Mouse (Mus musculus) embryonic facial prominence, embryonic 12.5 days (tissue): ENCODE measurements at regions not wholly inside any gene's neighbourhood (a gene's known extent, or its start where the extent isn't known, plus 50 kb on each side); places are given as distances from the start of the nearest gene placed in this dataset.
"Not testable (repeated sequence)": the region's sequence is repeated elsewhere in the genome, so short reads cannot be mapped to it uniquely, and the experiment has no call there.

ENCODE experiments used
- ATAC-seq: fragments of 200-750 bp; cut with Nextera tagmentation; 2 replicates; pipeline ENCODE4 v1.8.0; 2017; ENCODE audit not compliant: insufficient number of reproducible peaks, insufficient read depth, low FRiP score, low TSS enrichment
- H3K27ac ChIP-seq: fragments of 300-500 bp; sonication (generic); 2 replicates; pipeline ENCODE4 v1.5.1; 2016; ENCODE audit warnings: mild to moderate bottlenecking
- H3K27me3 ChIP-seq: fragments of 300-500 bp; sonication (generic); 2 replicates; pipeline ENCODE4 v1.6.1; 2016; ENCODE audit warnings: mild to moderate bottlenecking, moderate library complexity
- H3K36me3 ChIP-seq: fragments of 300-500 bp; sonication (generic); 2 replicates; pipeline ENCODE4 v1.6.1; 2016; ENCODE audit warnings: mild to moderate bottlenecking
- H3K4me1 ChIP-seq: fragments of 300-500 bp; sonication (generic); 2 replicates; pipeline ENCODE4 v1.6.1; 2016
- H3K4me2 ChIP-seq: fragments of 300-500 bp; sonication (generic); replicated peaks from 2 replicates; pipeline ENCODE4 v1.6.1; 2016; ENCODE audit warnings: mild to moderate bottlenecking, moderate library complexity
- H3K4me3 ChIP-seq: fragments of 300-500 bp; sonication (generic); 2 replicates; pipeline ENCODE4 v1.5.1; 2016; ENCODE audit warnings: mild to moderate bottlenecking
- H3K9ac ChIP-seq: fragments of 300-500 bp; sonication (generic); 2 replicates; pipeline ENCODE4 v1.6.1; 2016; ENCODE audit warnings: mild to moderate bottlenecking, moderate library complexity
- H3K9me3 ChIP-seq: fragments of 300-500 bp; sonication (generic); 2 replicates; pipeline ENCODE4 v1.6.1; 2016; ENCODE audit warnings: mild to moderate bottlenecking, moderate library complexity
- WGBS: fragments of 180-500 bp; shearing (Covaris S2); methylation state at CpG from one replicate; pipeline ENCODE4 v1.1.7; 2016; 5-methylcytosine and 5-hydroxymethylcytosine counted together

DNA sequence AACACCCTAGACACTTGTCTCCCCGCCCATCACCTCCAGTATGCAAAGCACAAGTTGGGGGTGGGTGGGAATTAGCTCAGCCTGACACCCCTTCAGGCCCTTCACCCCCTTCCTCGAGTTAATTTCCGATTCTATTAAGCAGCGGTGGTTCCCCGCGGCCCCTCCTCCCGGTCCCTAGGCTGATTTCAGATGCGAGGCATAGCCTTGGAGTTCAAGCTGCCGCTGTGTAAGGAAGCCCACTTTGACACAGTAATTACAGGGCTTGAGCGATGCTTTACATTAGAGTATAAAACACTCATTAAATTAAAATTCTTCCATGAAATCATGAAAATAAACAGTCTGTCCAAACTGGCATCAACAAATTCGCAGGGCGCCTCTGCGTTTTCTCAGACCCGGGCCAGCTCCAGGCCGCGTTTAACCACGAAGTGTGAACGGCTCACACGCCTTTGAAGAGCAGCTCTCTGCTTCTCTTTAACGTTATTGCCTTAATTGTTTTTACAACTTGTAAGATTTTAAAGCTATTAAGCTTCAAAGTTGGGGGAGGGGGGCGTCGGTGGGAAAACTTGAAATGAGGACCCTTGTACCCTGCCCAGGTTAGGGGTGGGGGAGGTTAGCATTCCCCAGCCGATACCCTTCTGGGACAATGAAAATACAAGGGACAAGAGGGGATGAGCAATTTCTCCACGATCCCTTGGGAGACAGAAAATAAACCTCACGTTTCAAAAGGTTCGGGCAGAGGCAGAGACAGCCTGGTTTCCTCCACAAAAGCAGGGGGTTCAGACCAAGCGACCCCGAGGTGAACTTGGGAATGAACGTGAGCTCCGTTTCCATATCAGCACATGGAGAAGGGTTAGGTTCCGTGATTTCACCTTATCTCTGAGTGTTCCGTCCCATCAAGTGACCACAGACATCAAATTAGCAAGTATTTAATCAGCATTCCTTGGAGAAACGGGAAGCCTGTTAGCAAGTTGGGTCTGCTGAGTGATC lies 114.4 kb downstream of the Dicer1 start:
- 10% methylated on average over 33 of the region's 33 CpGs for WGBS
- Histone ChIP-seq H3K27ac (peak overlapping the region; percentile 63), H3K4me3 (no peak overlapping the region), H3K36me3 (no peaks in the 10 kb centered on the region), H3K4me2 (peak overlapping the region; percentile 28), H3K9me3 (no peaks in the 10 kb centered on the region), H3K27me3 (no peaks in the 10 kb centered on the region), H3K9ac (no peak overlapping the region), H3K4me1 (peaks cover 44% of the 10 kb centered on the region)
- ATAC-seq = peak; percentile 54; the same call in 1 of the 2 replicates

DNA sequence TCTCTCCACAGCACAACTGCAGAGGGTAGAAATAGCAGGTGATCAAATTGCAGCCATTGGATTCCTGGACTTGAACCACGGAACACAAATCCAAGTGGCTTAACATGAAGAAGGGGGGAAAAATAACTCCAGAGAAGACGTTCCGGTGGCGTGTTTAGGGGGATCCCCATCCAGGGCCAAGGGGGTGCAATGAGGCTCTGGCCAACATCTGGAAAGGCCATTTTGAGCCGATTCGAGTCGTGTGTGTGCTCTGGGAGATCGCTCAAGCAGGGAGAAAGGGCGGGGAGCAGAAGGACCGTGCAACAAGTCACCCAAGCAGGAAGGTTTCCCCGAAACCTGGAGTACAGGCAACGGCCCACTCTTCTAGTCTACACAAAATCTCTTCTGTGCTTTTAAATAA lies 115.3 kb downstream of the Dicer1 start:
- H3K36me3 ChIP-seq = no peaks in the 10 kb centered on the region
- ATAC-seq = no peak
- peak overlapping the region; percentile 30; the same call in 1 of the 2 replicates for H3K27ac ChIP-seq
- H3K27me3 ChIP-seq = no peaks in the 10 kb centered on the region
- no peaks in the 10 kb centered on the region for H3K9me3 ChIP-seq
- H3K4me2 ChIP-seq = 0 out of 2 replicates have a peak overlapping the region, but pooled peaks have one; percentile 2
- H3K4me3 ChIP-seq = no peak overlapping the region
- no peak overlapping the region for H3K9ac ChIP-seq
- H3K4me1 ChIP-seq = peaks cover 44% of the 10 kb centered on the region
- WGBS = 40% methylated on average over 12 of the region's 12 CpGs

DNA sequence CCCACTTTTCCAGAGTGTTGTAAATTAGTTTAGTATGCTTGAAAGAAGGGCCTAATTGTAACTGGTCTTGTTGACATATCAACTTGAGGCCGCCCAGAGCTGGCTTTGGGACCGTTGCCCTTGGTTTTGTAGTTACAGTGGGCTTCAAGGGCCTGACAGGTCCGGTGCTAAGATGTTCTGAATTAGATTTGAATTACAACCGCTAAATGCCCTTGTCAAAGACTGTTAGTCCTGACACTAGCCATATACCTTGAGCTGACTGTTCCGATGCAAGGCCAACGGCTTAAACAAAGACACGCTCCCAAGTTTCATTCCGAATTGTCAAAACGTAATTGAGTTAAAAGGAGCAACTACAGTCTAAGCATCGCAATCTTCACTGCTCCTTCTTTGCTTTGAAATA lies 116.9 kb downstream of the Dicer1 start:
- H3K9me3 ChIP-seq = no peaks in the 10 kb centered on the region
- peak overlapping the region; percentile 74; the same call in 1 of the 2 replicates for H3K27ac ChIP-seq
- H3K27me3 ChIP-seq = no peaks in the 10 kb centered on the region
- peaks cover 44% of the 10 kb centered on the region for H3K4me1 ChIP-seq
- 36% methylated on average over 10 of the region's 10 CpGs for WGBS
- H3K9ac ChIP-seq = no peak overlapping the region
- H3K4me3 ChIP-seq = no peak overlapping the region
- peak overlapping the region; percentile 32 for H3K4me2 ChIP-seq
- no peaks in the 10 kb centered on the region for H3K36me3 ChIP-seq
- peak; percentile 65 for ATAC-seq

DNA sequence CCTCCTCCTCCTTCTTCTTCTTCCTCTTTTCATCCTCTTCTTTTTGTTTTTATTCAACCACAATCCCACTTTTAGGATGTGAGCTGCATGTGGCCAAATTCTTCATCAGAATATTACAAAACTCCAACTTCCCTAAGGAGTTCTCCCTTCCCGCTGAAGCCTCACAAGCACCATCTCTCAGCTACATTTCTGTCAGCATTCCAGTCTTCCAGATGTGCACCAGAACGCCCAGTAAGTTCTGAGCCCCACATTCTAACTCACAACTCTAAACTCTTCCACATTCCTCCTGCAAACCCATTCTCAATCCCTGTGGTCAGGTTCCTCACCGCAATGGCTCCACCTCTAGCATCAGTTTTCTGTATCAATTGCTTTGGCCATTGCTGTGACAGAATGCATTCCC lies 121.2 kb downstream of the Dicer1 start:
- Histone ChIP-seq H3K4me1 (peaks cover 20% of the 10 kb centered on the region; the same call in 1 of the 2 replicates), H3K9ac (no peak overlapping the region), H3K36me3 (no peaks in the 10 kb centered on the region), H3K27ac (no peak overlapping the region), H3K4me3 (no peak overlapping the region), H3K27me3 (no peaks in the 10 kb centered on the region), H3K4me2 (no peak overlapping the region), H3K9me3 (no peaks in the 10 kb centered on the region)
- no peak for ATAC-seq
- WGBS = 88% methylated on average over 3 of the region's 3 CpGs

DNA sequence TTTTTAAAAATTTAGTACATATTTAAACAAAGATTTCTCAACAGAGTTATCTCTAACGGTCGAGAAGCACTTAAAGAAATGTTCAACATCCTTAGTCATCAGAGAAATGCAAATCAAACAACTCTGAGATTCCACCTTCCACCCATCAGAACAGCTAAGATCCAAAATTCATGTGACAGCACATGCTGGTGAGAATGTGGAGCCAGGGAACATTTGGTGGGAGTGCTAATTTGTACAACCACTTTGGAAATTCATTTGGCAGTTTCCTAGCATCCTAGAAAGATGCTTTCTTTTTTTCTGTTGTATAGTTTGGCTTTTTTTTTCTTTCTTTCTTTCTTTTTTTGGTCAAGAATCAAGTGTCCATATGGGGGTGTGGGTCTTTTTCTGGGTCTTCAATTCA lies 122.3 kb downstream of the Dicer1 start:
- Histone ChIP-seq H3K36me3 (no peaks in the 10 kb centered on the region), H3K27ac (no peak overlapping the region), H3K4me2 (no peak overlapping the region), H3K4me3 (no peak overlapping the region), H3K27me3 (no peaks in the 10 kb centered on the region), H3K9ac (no peak overlapping the region), H3K4me1 (peaks cover 13% of the 10 kb centered on the region; the same call in 1 of the 2 replicates), H3K9me3 (no peaks in the 10 kb centered on the region)
- 93% methylated on average over 2 of the region's 2 CpGs for WGBS
- ATAC-seq = no peak

DNA sequence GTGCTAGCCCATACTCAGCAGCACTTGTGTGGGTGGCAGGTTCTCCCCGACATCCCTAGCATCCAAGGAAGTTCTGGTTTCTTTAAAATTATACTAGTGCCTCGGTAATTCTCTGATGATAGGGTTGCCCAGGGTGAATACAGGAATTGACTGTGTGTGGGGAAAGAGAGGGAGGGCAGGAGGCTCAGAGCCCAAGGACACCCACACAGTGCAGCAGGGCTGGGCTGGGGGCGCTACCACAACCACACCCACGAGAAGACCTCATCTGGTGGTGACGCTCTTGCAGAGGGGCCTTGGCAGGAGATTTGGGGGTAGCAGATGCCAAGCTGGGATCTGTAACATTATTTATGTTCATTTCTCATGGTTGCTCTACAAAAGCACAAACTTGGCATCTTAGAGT lies 125.7 kb downstream of the Dicer1 start:
- no peak overlapping the region for H3K4me2 ChIP-seq
- no peak overlapping the region for H3K4me3 ChIP-seq
- no peaks in the 10 kb centered on the region for H3K36me3 ChIP-seq
- no peak for ATAC-seq
- H3K27ac ChIP-seq = no peak overlapping the region
- 90% methylated on average over 5 of the region's 5 CpGs for WGBS
- no peaks in the 10 kb centered on the region for H3K27me3 ChIP-seq
- H3K9ac ChIP-seq = no peak overlapping the region
- 0 out of 2 replicates have a peak, but pooled peaks cover 3% of the 10 kb centered on the region for H3K4me1 ChIP-seq
- no peaks in the 10 kb centered on the region for H3K9me3 ChIP-seq

DNA sequence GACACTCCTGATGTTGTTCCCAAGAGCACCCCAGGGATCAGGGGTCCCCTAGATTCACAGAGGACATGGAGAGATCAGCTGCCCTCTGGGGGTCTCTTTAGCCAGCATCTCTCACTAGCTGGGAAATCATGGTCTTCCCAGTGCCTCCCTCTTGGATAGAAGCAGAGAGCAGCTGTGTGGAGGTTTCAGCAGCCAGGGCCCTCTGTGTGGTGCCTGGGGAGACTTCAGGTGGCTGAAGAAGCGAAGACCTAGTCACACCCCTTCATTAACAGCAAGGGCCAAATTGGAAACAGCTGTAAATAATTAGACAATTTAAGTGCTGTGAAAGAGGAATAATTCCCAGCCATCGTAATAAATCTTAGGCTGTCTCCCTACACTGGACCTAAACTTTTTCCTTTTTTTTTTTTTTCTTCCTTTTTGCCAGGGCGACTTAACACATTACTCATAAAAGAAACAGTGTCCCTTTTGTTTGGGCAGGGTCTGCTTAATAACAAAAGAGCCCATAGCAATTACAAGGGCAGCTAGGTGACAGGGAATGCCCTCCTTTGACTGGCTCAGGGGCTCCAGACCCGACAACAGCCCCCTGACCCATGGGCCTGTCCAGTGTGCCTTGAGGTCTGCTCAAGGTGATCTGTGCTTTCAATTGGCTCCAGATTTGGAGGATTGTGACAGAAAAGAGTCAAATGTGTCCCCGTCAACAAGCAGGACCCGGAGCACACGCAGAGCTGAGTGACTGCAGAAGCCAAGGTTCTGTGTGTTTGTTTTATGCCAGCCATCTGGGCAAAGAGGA lies 127.7 kb downstream of the Dicer1 start:
- no peaks in the 10 kb centered on the region for H3K9me3 ChIP-seq
- WGBS = 28% methylated on average over 7 of the region's 7 CpGs
- no peak overlapping the region for H3K4me2 ChIP-seq
- no peaks in the 10 kb centered on the region for H3K36me3 ChIP-seq
- no peaks in the 10 kb centered on the region for H3K27me3 ChIP-seq
- 0 out of 2 replicates have a peak, but pooled peaks cover 3% of the 10 kb centered on the region for H3K4me1 ChIP-seq
- ATAC-seq = no peak
- H3K9ac ChIP-seq = no peak overlapping the region
- no peak overlapping the region for H3K27ac ChIP-seq
- no peak overlapping the region for H3K4me3 ChIP-seq

DNA sequence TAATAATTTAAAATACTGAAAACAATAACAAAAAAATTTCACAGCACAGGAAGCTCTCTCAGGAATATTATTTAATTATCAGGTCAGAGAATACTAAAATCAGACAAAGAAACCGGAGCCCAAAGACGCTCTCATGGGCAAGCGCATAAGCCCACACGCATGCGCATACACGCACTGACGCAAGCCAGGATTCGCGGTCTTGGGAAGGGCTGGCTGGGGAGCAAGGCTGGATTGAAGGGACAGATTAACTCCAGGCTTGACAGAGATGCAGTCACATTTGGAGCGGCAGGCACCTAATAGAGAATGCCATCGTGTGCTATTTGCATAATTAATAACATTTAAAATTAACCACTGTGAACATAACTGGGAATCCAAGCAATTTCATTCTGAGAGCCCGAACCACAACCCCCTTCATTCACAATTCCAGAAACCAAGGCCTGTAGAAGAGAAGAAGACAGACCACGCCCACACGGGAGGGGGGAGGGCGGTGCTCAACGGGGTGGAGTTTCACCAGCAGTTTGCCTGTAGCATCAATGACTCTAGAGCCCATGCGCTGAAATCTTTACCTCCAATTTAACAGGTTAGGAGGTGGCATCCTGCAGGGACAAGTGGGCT lies 134.5 kb downstream of the Dicer1 start:
- WGBS = 12% methylated on average over 17 of the region's 17 CpGs
- Histone ChIP-seq H3K9me3 (peaks cover 3% of the 10 kb centered on the region; the same call in 1 of the 2 replicates), H3K4me3 (0 out of 2 replicates have a peak overlapping the region, but pooled peaks have one; percentile 12), H3K27me3 (no peaks in the 10 kb centered on the region), H3K9ac (no peak overlapping the region), H3K4me1 (no peaks in the 10 kb centered on the region; the same call in 1 of the 2 replicates), H3K4me2 (peak overlapping the region; percentile 41), H3K36me3 (no peaks in the 10 kb centered on the region), H3K27ac (peak overlapping the region; percentile 54; the same call in 1 of the 2 replicates)
- peak; percentile 81 for ATAC-seq

DNA sequence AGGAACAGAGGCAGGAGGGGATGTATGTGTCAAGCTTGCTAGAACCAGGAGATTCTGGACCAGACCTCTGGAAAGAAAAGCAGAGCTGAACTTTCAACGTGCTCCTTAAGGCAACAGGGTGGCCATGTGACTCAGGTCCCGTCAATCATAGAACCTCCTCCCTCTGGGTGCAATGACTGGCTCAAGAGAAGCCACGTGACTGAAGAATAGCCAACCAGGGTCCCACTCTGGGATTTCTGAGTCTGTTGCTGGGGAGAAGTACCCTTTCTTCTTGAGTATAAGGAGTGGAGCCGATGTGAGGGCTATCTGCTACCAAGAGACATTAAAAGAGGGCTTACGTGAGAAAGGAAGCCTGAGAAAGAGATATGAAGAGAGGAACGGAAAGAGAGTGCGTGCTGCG lies 137.5 kb downstream of the Dicer1 start:
- Histone ChIP-seq H3K36me3 (no peaks in the 10 kb centered on the region), H3K9ac (no peak overlapping the region), H3K9me3 (peaks cover 7% of the 10 kb centered on the region; the same call in 1 of the 2 replicates), H3K27me3 (no peaks in the 10 kb centered on the region), H3K27ac (no peak overlapping the region), H3K4me2 (no peak overlapping the region), H3K4me1 (peaks cover 3% of the 10 kb centered on the region; the same call in 1 of the 2 replicates), H3K4me3 (no peak overlapping the region)
- no peak for ATAC-seq
- 64% methylated on average over 8 of the region's 8 CpGs for WGBS

DNA sequence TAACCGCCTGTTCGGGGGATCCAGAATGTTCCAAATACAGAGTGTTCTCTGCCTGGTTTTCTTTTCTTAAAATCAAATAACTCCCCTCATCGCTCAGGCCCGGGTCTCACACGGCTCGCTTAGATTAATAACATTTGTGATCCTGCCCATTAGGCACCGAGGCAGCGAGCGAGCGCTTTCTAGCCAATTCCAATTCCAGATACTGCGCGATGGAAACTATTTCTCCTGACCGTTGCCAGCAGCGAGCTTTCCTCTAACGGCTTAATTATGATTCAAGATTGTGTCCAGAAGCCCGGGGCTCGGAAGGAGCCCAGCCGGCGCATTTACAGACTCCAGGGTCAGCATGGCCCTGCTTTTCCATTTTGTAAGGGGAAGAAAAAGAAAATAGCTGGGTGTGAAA lies 136.6 kb upstream of the Gsc start:
- H3K9ac ChIP-seq = no peak overlapping the region
- no peaks in the 10 kb centered on the region for H3K36me3 ChIP-seq
- peaks cover 6% of the 10 kb centered on the region; the same call in 1 of the 2 replicates for H3K4me1 ChIP-seq
- 0 out of 2 replicates have a peak overlapping the region, but pooled peaks have one; percentile 1 for H3K4me2 ChIP-seq
- no peak for ATAC-seq
- H3K27me3 ChIP-seq = no peaks in the 10 kb centered on the region
- H3K4me3 ChIP-seq = no peak overlapping the region
- 43% methylated on average over 19 of the region's 19 CpGs for WGBS
- H3K9me3 ChIP-seq = peaks cover 7% of the 10 kb centered on the region; the same call in 1 of the 2 replicates
- peak overlapping the region; percentile 65; the same call in 1 of the 2 replicates for H3K27ac ChIP-seq

DNA sequence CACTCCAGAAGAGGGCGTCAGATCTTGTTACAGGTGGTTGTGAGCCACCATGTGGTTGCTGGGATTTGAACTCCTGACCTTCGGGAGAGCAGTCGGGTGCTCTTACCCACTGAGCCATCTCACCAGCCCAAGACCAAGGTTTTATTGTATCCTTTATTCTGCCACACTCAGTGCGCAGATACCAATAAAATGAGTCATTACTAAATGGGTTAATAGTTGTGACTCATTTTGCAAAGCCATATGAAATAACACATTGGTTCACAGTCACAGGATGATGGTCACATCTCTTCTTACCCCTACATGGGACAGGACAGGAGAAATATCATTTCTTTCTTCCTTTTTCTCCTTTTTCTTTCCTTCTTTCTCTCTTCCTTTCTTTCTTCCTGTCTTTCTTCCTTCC lies 135.8 kb upstream of the Gsc start:
- not testable (repeated sequence) for ATAC-seq, H3K4me1 ChIP-seq, H3K27ac ChIP-seq, H3K9ac ChIP-seq, H3K27me3 ChIP-seq, H3K4me3 ChIP-seq, H3K36me3 ChIP-seq, H3K4me2 ChIP-seq, H3K9me3 ChIP-seq
- 83% methylated on average over 4 of the region's 4 CpGs for WGBS
